Mouse (Mus musculus) ovary, adult 2 months (tissue): ENCODE results near the gene Gm44579. TPM values are rescaled to one million over a fixed set of nuclear protein-coding genes. Genes with fewer than 3 reads are reported as not detected.

Experiments
- polyA plus RNA-seq: library from polyadenylated mRNA; depleted of rRNA; stranded (reverse); fragments of >200 nt; gene quantifications from 2 replicates; pipeline ENCODE4 v1.2.3, GENCODE M21; 2012; rRNA removed

Gm44579 gene
- polyA plus RNA-seq: not detected in 2 replicates

GRCm38 (mm10) chr15:98220877-98221276 is at the start of gene Gm44579, which contains the start of gene Olfr287:
TSS of gene Gm44579 (minus strand) at chr15:98220977.
TSS of gene Olfr287 (minus strand) at chr15:98221056.

GRCm38 (mm10) chr15:98257193-98257592 is 36.4 kb upstream of the Gm44579 start, which contains the start of gene H1fnt:
TSS of gene H1fnt (minus strand) at chr15:98257293.

DNA sequence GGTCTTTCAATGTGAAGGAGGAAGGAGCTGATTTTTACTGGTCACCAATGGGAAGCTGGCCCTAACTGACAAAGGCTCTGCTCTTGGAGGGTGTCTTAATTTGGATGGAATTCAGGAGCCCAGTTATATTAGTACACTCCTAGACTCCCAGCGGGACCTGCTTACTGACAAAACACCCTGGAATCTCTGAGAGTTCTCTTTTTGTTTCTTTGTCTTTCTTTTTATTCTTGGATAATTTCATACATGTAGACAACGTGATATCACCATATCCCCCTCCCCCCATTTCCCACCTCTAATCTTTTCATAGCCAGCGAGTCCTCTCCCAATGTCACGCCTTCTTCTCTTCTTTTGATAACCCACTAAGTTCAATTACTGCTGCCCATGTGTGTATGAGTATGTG is 13.6 kb upstream of the Gm44579 start, which contains the start of gene Olfr286:
Olfr286 (minus strand) TSS at position 101 of the 400 bp plus-strand sequence.

GRCm38 (mm10) chr15:98195442-98195841 is 25.3 kb downstream of the Gm44579 start, which contains the start of gene Olfr288:
TSS of gene Olfr288 (minus strand) at chr15:98195542.

DNA sequence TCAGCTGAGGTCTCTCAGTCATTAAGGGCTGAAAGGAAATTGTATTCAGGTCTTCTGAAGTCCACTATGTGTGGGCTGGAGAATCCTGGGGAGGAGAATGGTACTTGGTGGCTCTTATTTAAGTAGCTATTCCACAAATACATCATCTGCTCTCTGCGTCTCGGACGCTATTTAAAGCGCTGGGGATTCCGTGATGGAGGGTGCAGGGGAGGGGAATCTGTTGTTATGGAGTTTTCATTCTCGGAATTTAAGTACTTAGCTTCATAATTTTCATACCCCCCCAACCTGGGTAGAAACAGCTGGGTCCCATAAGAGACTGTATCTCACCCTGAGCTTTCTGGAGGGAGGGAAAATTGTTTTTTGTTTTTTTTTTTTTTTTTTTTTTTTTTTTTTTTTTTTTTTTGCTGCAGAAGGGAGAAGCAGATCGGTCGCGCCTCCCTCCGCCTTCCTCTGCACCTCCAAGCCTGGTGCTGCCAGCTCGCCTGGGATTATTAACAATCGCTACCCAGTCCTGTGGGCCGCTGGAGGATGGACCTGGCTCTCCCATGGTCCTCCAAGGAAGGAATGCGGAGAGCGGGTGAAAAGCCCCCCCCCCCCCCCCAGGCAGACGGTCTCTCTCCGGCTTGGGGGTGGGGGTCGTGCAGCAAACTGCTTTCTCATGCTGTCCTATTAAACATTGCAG is 53.7 kb downstream of the Gm44579 start, which contains the start of gene Ccdc184:
Ccdc184 (plus strand) TSS at position 196 of the 682 bp plus-strand sequence.

DNA sequence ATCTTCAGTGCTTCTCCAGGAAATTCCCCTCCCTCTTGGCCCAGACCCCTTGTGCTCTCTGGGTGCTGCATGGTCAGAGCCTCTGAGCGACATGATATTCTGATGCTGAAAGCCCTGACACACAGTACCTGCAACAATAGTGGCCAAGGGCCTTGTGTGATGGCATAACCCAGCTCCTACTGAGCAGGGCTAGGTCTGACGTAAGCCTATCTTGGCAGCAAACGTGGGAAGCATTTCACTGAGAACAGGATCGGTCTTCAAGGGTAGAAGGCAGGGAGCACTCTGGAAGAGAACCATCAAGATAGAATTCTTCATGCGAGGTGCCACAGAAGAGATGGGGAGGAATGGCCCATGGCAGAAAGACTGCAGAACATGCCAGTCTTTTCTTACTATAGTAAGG is 55.3 kb downstream of the Gm44579 start, which contains the start of gene Asb8:
Asb8 (minus strand) TSS at position 101 of the 400 bp plus-strand sequence.

Other genes starting within 250 kb of the Gm44579 start
- 0.08 TPM in 1 of 2 replicates, not detected in the other for gene Col2a1, start 216.3 kb downstream of the Gm44579 start, polyA plus RNA-seq
- 33.9 and 41.1 TPM in 2 replicates for gene Pfkm, start 128.4 kb downstream of the Gm44579 start, polyA plus RNA-seq
- gene Senp1, start 127.2 kb downstream of the Gm44579 start, polyA plus RNA-seq: 8.7 and 9.9 TPM in 2 replicates
- gene Asb8, start 55.4 kb downstream of the Gm44579 start, polyA plus RNA-seq: 30.3 and 44.8 TPM in 2 replicates
- gene Ccdc184, start 53.8 kb downstream of the Gm44579 start, polyA plus RNA-seq: 4.9 and 5.2 TPM in 2 replicates
- gene Olfr288, start 25.4 kb downstream of the Gm44579 start, polyA plus RNA-seq: 0.66 and 1.4 TPM in 2 replicates
- gene Olfr287, start 79 bp upstream of the Gm44579 start, polyA plus RNA-seq: 0.24 and 0.88 TPM in 2 replicates
- not detected in 2 replicates for gene Olfr286, start 13.5 kb upstream of the Gm44579 start, polyA plus RNA-seq
- not detected in 2 replicates for gene H1fnt, start 36.3 kb upstream of the Gm44579 start, polyA plus RNA-seq
- gene Zfp641, start 75.2 kb upstream of the Gm44579 start, polyA plus RNA-seq: 2.1 and 2.3 TPM in 2 replicates
- gene Olfr285, start 96.4 kb upstream of the Gm44579 start, polyA plus RNA-seq: not detected in 2 replicates
- gene Olfr284, start 120.0 kb upstream of the Gm44579 start, polyA plus RNA-seq: not detected in 2 replicates
- not detected in 2 replicates for gene Olfr283, start 160.0 kb upstream of the Gm44579 start, polyA plus RNA-seq
- not detected in 2 replicates for gene Olfr282, start 210.2 kb upstream of the Gm44579 start, polyA plus RNA-seq
- gene Olfr281, start 231.6 kb upstream of the Gm44579 start, polyA plus RNA-seq: not detected in 2 replicates
- gene OR5BS1P, start 248.9 kb upstream of the Gm44579 start, polyA plus RNA-seq: not detected in 2 replicates